Mouse (Mus musculus) erythroblast, adult 5-6 weeks (primary cell): ENCODE measurements around the gene Mageh1. TPM values are rescaled to one million over a fixed set of nuclear protein-coding genes. Genes with fewer than 3 reads are reported as not detected.
"Not testable (repeated sequence)": the region's sequence is repeated elsewhere in the genome, so short reads cannot be mapped to it uniquely, and the experiment has no call there.

Experiments used
- ATAC-seq: replicated peaks from 2 replicates; pipeline ENCODE4 v1.8.0; 2016; ENCODE audit warnings: moderate number of reproducible peaks, mild to moderate bottlenecking, moderate TSS enrichment, inconsistent platforms; ENCODE audit not compliant: poor library complexity, low FRiP score, severe bottlenecking
- total RNA-seq, 2 experiments: library from RNA; stranded (forward) in 1 of 2; stranded (reverse) in 1 of 2; fragments of 150-400 nt in 1 of 2; fragments of 200-764, 138-1000 nt in 1 of 2; gene quantifications; 2 replicates each; pipeline versions ENCODE4 v1.2.3 to v1.2.4; 2015 to 2017; ENCODE audit warnings: low replicate concordance in 2 of 2

Mageh1 gene
- total RNA-seq (2015; ENCODE audit: low replicate concordance) (not detected in 2 replicates), total RNA-seq (2017; ENCODE audit: low replicate concordance) (not detected in 2 replicates)

GRCm38 (mm10) chrX:153037087-153037971, at the start of gene Mageh1:
Mageh1 (minus strand) TSS chrX:153037575.
- no peak for ATAC-seq

- ATAC-seq = not testable (repeated sequence)
Observed at GRCm38 (mm10) chrX:153037972-153038744, 783 bp upstream of the Mageh1 start.

- not testable (repeated sequence) for ATAC-seq
Observed at GRCm38 (mm10) chrX:153031547-153031946, 5.8 kb downstream of the Mageh1 start.

- ATAC-seq = not testable (repeated sequence)
Observed at GRCm38 (mm10) chrX:153025709-153026108, 11.7 kb downstream of the Mageh1 start.

GRCm38 (mm10) chrX:153025255-153025654, 12.1 kb downstream of the Mageh1 start:
- not testable (repeated sequence) for ATAC-seq

- ATAC-seq = no peak
Observed at GRCm38 (mm10) chrX:153007685-153008047, 29.7 kb downstream of the Mageh1 start.

GRCm38 (mm10) chrX:153007021-153007684, 30.2 kb downstream of the Mageh1 start:
- ATAC-seq = peak; percentile 91

GRCm38 (mm10) chrX:153006387-153006841, 31.0 kb downstream of the Mageh1 start, which contains the start of gene Usp51:
Usp51 (plus strand) TSS chrX:153006469.
- peak; percentile 80 for ATAC-seq

GRCm38 (mm10) chrX:152996105-152996504, 41.3 kb downstream of the Mageh1 start:
- ATAC-seq = not testable (repeated sequence)

- not testable (repeated sequence) for ATAC-seq
Observed at GRCm38 (mm10) chrX:152989852-152990251, 47.5 kb downstream of the Mageh1 start.

Other genes with a start within 250 kb of the Mageh1 start
- gene Usp51, start 31.1 kb downstream of the Mageh1 start, total RNA-seq (2015; ENCODE audit: low replicate concordance) = not detected in 2 replicates
- gene Usp51, start 31.1 kb downstream of the Mageh1 start, total RNA-seq (2017; ENCODE audit: low replicate concordance) = not detected in 2 replicates
- not detected in 2 replicates for gene Foxr2, start 81.2 kb upstream of the Mageh1 start, total RNA-seq (2015; ENCODE audit: low replicate concordance)
- not detected in 2 replicates for gene Foxr2, start 81.2 kb upstream of the Mageh1 start, total RNA-seq (2017; ENCODE audit: low replicate concordance)
- 0.38 TPM in 1 of 2 replicates, not detected in the other for gene Rragb, start 102.4 kb upstream of the Mageh1 start, total RNA-seq (2015; ENCODE audit: low replicate concordance)
- 0.56 TPM in 1 of 2 replicates, not detected in the other for gene Rragb, start 102.4 kb upstream of the Mageh1 start, total RNA-seq (2017; ENCODE audit: low replicate concordance)
- gene Klf8, start 199.9 kb upstream of the Mageh1 start, total RNA-seq (2015; ENCODE audit: low replicate concordance) = 0.19 TPM in 1 of 2 replicates, not detected in the other
- 0.09 and 0.56 TPM in 2 replicates for gene Klf8, start 199.9 kb upstream of the Mageh1 start, total RNA-seq (2017; ENCODE audit: low replicate concordance)